Mouse (Mus musculus) forebrain, embryonic 15.5 days (tissue): ENCODE measurements around the gene Gm13119. TPM values are rescaled to one million over a fixed set of nuclear protein-coding genes. Genes with fewer than 3 reads are reported as not detected.
"Not testable (repeated sequence)": the region's sequence is repeated elsewhere in the genome, so short reads cannot be mapped to it uniquely, and the experiment has no call there.

ENCODE experiments used
- ATAC-seq: fragments of 200-750 bp; cut with Nextera tagmentation; replicated peaks from 2 replicates; pipeline ENCODE4 v1.8.0; 2017; ENCODE audit warnings: mild to moderate bottlenecking, moderate TSS enrichment, moderate library complexity
- H3K27ac ChIP-seq: fragments of 300-500 bp; sonication (generic); replicated peaks from 2 replicates; pipeline ENCODE4 v1.5.1; 2015; ENCODE audit warnings: mild to moderate bottlenecking, inconsistent platforms
- H3K27me3 ChIP-seq: fragments of 300-500 bp; sonication (generic); 2 replicates; pipeline ENCODE4 v1.6.1; 2015; ENCODE audit warnings: inconsistent platforms
- H3K36me3 ChIP-seq: fragments of 300-500 bp; sonication (generic); 2 replicates; pipeline ENCODE4 v1.6.1; 2015; ENCODE audit warnings: mild to moderate bottlenecking, inconsistent platforms
- H3K4me1 ChIP-seq: fragments of 300-500 bp; sonication (generic); 2 replicates; pipeline ENCODE4 v1.6.1; 2015; ENCODE audit warnings: inconsistent platforms
- H3K4me2 ChIP-seq: fragments of 300-500 bp; sonication (generic); replicated peaks from 2 replicates; pipeline ENCODE4 v1.6.1; 2015; ENCODE audit warnings: mild to moderate bottlenecking, inconsistent platforms
- H3K4me3 ChIP-seq: fragments of 300-500 bp; sonication (generic); 2 replicates; pipeline ENCODE4 v1.5.1; 2015; ENCODE audit warnings: mild to moderate bottlenecking, inconsistent platforms
- H3K9ac ChIP-seq: fragments of 300-500 bp; sonication (generic); replicated peaks from 2 replicates; pipeline ENCODE4 v1.6.1; 2015; ENCODE audit warnings: mild to moderate bottlenecking, inconsistent platforms
- H3K9me3 ChIP-seq: fragments of 300-500 bp; sonication (generic); 2 replicates; pipeline ENCODE4 v1.6.1; 2016; ENCODE audit warnings: inconsistent platforms
- WGBS: fragments of 180-500 bp; shearing (Covaris S2); methylation state at CpG from one replicate; pipeline ENCODE4 v1.1.7; 2015; ENCODE audit warnings: mixed read lengths; 5-methylcytosine and 5-hydroxymethylcytosine counted together
- polyA plus RNA-seq: library from polyadenylated mRNA; unstranded; fragments of >200 nt; fragmentation: Nextera tagmentation; extraction: Ambion mirVana; gene quantifications from 2 replicates; pipeline ENCODE4 v1.2.1, GENCODE M21; 2015

Gene Gm13119
- not detected in 2 replicates for polyA plus RNA-seq

- not testable (repeated sequence) for H3K9me3 ChIP-seq, H3K27me3 ChIP-seq, ATAC-seq, H3K36me3 ChIP-seq, H3K9ac ChIP-seq, H3K4me3 ChIP-seq, H3K27ac ChIP-seq, H3K4me1 ChIP-seq, H3K4me2 ChIP-seq
- 96% methylated on average over 3 of the region's 3 CpGs for WGBS
These were observed at the start of gene Gm13119 for GRCm38 (mm10) chr4:144357642-144358041. Gm13119 (plus strand) TSS chr4:144357942.

GRCm38 (mm10) chr4:144312666-144313460 is 44.9 kb upstream of the Gm13119 start:
- H3K27me3 ChIP-seq, H3K27ac ChIP-seq, H3K9ac ChIP-seq, H3K4me2 ChIP-seq, ATAC-seq, H3K4me1 ChIP-seq, H3K4me3 ChIP-seq, H3K9me3 ChIP-seq, H3K36me3 ChIP-seq: not testable (repeated sequence)
- 74% methylated on average over 2 of the region's 2 CpGs for WGBS

DNA sequence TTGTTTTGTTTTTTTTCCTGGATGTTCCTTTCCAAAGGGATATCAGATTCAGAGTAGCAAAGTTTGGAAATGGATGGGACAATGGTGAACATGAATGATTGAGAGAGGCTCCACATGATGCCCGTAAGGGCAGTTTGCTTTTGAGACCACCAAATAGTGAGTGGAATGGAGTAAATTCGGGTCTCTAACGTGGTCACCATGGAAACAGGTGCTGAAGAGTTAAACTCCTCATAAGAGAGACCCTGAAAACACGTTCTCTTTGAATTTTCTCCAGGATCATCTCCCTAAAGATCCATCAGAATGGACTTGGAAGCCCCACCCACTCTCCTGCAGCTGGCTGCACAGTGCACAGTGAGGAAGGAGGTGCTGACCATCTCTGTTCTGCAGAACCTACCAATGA is 27.8 kb upstream of the Gm13119 start, which contains the start of gene Gm13128:
Gene Gm13128, plus strand, starts transcription at position 301 of the 400 bp plus-strand sequence.
- H3K4me2 ChIP-seq, H3K9ac ChIP-seq, H3K4me3 ChIP-seq, H3K27ac ChIP-seq, H3K36me3 ChIP-seq, ATAC-seq, H3K9me3 ChIP-seq, H3K4me1 ChIP-seq, H3K27me3 ChIP-seq: not testable (repeated sequence)
- WGBS = 66% methylated on average over 4 of the region's 4 CpGs

- not testable (repeated sequence) for H3K4me3 ChIP-seq, ATAC-seq, H3K27ac ChIP-seq, H3K36me3 ChIP-seq, H3K9me3 ChIP-seq, H3K4me1 ChIP-seq, H3K4me2 ChIP-seq, H3K9ac ChIP-seq, H3K27me3 ChIP-seq
- WGBS = 81% methylated on average over 3 of the region's 3 CpGs
These were observed 21.9 kb upstream of the Gm13119 start for GRCm38 (mm10) chr4:144335856-144336255.

- Histone ChIP-seq H3K4me2 (no peak within 1 kb of the TSS), H3K36me3 (no peaks in the 10 kb centered on the region), H3K27me3 (no peaks in the 10 kb centered on the region), H3K27ac (no peak within 1 kb of the TSS), H3K4me1 (no peaks in the 10 kb centered on the region), H3K9me3 (peaks cover 35% of the 10 kb centered on the region), H3K4me3 (no peak within 1 kb of the TSS), H3K9ac (no peak within 1 kb of the TSS)
- ATAC-seq = no peak
- WGBS = 58% methylated on average over 2 of the region's 2 CpGs
These were observed 20.2 kb downstream of the Gm13119 start, which contains the start of gene Pramef20 for GRCm38 (mm10) chr4:144377911-144378310. Pramef20 (minus strand) TSS chr4:144377933.

DNA sequence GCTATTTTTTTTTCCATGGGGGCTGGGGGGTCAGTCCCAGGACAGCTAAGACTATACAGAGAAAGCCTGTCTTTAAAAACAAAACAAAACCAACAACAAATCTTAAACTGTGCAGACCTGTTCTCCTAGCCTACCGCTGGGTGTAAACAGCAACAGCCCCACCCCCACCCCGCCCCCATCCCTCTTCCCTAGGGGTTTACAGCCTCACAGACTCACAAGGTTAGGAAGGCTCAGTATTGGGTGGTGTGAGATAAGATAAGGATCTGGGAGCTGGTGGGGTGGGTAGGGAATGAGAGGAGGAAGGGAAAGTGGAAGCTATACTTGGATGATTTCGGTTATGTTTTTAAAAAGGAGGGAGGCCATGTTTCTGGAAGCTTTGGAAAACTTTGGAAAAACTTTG is 38.6 kb downstream of the Gm13119 start:
- no peak for ATAC-seq
- no peaks in the 10 kb centered on the region for H3K4me1 ChIP-seq
- H3K9me3 ChIP-seq = peaks cover 32% of the 10 kb centered on the region
- 54% methylated on average over 3 of the region's 3 CpGs for WGBS
- no peaks in the 10 kb centered on the region for H3K27me3 ChIP-seq
- no peak overlapping the region for H3K4me2 ChIP-seq
- no peak overlapping the region for H3K4me3 ChIP-seq
- H3K27ac ChIP-seq = no peak overlapping the region
- no peak overlapping the region for H3K9ac ChIP-seq
- no peaks in the 10 kb centered on the region for H3K36me3 ChIP-seq

GRCm38 (mm10) chr4:144402712-144403111 is 45.0 kb downstream of the Gm13119 start:
- WGBS = 90% methylated on average over 4 of the region's 4 CpGs
- Histone ChIP-seq H3K27me3 (no peaks in the 10 kb centered on the region), H3K27ac (no peak overlapping the region), H3K4me3 (no peak overlapping the region), H3K9me3 (peaks cover 13% of the 10 kb centered on the region), H3K36me3 (no peaks in the 10 kb centered on the region), H3K9ac (no peak overlapping the region), H3K4me1 (no peaks in the 10 kb centered on the region), H3K4me2 (no peak overlapping the region)
- ATAC-seq = no peak

DNA sequence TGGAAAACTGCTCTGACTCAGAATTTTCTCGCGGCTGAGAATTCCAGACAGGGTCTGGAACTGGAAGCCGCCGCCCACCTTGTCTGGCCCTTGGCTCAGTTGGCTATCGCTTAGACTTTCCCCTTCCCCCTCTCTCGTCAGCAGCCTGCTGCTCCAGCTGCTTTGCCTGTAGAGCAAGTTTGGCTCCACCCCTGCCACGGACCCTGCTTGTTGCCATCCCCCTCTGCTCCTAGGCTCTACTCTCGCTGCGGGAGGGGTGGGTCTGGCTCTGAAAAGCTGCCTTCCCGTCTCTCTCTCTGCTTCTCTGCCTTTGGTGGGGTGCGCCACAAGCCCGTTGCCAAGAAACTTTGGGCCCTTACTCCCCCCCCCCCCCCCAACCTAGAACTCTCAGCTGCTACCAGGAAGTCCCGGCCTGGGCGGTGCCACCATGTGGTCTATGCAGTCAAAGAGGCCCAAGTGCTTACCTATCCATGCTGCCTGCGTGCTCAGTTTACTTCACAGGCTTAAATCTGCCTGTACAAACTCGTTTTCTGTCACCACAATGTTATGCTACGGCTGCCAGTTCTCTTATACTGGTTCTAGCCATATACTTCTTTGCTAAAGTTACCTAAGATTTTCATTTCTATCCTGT is 46.8 kb downstream of the Gm13119 start:
- H3K9me3 ChIP-seq = peaks cover 14% of the 10 kb centered on the region
- no peaks in the 10 kb centered on the region for H3K36me3 ChIP-seq
- no peak overlapping the region for H3K27ac ChIP-seq
- no peak for ATAC-seq
- H3K4me2 ChIP-seq = no peak overlapping the region
- 11% methylated on average over 17 of the region's 17 CpGs for WGBS
- no peaks in the 10 kb centered on the region for H3K4me1 ChIP-seq
- no peak overlapping the region for H3K4me3 ChIP-seq
- no peak overlapping the region for H3K9ac ChIP-seq
- no peaks in the 10 kb centered on the region for H3K27me3 ChIP-seq

GRCm38 (mm10) chr4:144406261-144406660 is 48.5 kb downstream of the Gm13119 start:
- Histone ChIP-seq H3K9ac (no peak overlapping the region), H3K36me3 (no peaks in the 10 kb centered on the region), H3K9me3 (peaks cover 20% of the 10 kb centered on the region), H3K4me2 (no peak overlapping the region), H3K4me3 (no peak overlapping the region), H3K27me3 (no peaks in the 10 kb centered on the region), H3K27ac (no peak overlapping the region), H3K4me1 (no peaks in the 10 kb centered on the region)
- ATAC-seq = no peak
- WGBS = 60% methylated on average over 3 of the region's 3 CpGs

DNA sequence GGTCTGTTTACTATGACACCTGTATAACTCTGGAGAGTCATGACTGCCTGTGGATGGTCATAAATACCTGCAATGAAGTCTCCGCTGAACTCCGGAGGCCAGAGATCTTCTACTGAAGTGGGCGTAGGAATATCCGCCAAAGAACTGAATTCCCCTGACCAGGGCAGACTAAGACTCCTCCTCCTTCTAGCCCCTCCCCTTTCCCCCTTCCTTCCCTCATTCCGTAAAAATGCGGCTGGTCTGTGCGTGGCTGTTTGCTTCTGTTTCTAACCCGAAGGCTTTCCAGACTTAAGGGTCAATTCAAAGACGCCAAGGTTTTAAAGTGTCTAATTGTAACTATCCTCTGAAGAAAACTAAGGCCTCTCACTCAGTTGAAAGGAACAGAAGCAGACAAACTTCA is 50.5 kb downstream of the Gm13119 start, which contains the start of gene Pramef12:
Gene Pramef12, minus strand, starts transcription at position 175 of the 400 bp plus-strand sequence.
- H3K4me1 ChIP-seq = no peaks in the 10 kb centered on the region
- H3K9me3 ChIP-seq = peaks cover 26% of the 10 kb centered on the region
- H3K27ac ChIP-seq = no peak within 1 kb of the TSS
- H3K9ac ChIP-seq = no peak within 1 kb of the TSS
- no peaks in the 10 kb centered on the region for H3K27me3 ChIP-seq
- H3K36me3 ChIP-seq = no peaks in the 10 kb centered on the region
- WGBS = 87% methylated on average over 9 of the region's 9 CpGs
- ATAC-seq = no peak
- H3K4me3 ChIP-seq = no peak within 1 kb of the TSS
- H3K4me2 ChIP-seq = no peak within 1 kb of the TSS
